Mouse (Mus musculus): Measurements from ENCODE around the gene Yif1b. TPM values are rescaled to one million over a fixed set of nuclear protein-coding genes. Genes with fewer than 3 reads are reported as not detected.

Gene Yif1b
- polyA plus RNA-seq (2014; fragmentation: Illumina TruSeq; extraction: RNeasy Lipid Tissue Mini Kit (QIAGEN cat#74804)): not detected

GRCm38 (mm10) chr7:29238019-29238967 lies at the start of gene Yif1b:
TSS of gene Yif1b (plus strand) at chr7:29238329.

GRCm38 (mm10) chr7:29213675-29214082 lies 24.4 kb upstream of the Yif1b start, which contains the start of gene Catsperg1:
TSS of gene Catsperg1 (minus strand) at chr7:29214035.

DNA sequence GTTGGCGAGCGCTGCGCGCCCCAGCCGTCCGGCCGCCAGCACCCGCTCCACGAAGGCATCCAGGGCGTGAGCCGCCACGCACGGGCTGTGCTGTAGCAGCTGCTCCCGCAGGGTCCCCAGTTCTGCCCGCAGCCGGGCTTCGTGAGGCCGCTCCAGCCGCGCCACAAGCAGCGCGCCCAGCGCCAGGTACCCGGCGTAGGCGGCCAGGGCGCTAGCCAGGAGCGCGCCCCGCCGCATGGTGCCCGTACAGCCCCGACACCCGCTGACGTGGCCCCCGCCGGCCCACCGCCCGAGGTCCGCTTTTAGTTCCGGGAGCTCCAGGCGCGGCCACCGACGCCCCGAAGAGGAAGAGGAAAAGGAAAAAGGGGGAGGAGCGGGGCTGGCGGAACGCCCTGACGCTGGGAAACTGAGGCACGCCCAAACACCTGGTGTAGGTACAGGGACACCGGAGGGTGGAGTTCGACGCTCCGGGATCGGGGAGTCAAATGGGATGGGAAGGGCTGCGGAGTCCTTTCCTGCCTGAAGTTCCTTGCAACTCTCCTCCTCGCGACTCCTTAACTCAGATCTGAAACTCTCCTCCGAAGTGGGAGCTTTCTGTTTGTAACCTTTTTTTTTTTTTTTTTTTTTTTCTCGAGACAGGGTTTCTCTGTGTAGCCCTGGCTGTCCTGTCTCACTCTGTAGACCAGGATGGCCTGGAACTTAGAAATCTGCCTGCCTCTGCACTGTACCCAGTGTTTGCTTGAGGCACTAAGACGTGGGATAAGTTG lies 5.7 kb upstream of the Yif1b start, which contains the start of gene Kcnk6:
Gene Kcnk6 (minus strand): TSS at position 269 of the 767 bp plus-strand sequence.

GRCm38 (mm10) chr7:29248261-29248841 lies 10.2 kb downstream of the Yif1b start, which contains the start of gene 2200002D01Rik:
TSS of gene 2200002D01Rik (minus strand) at chr7:29248466.

GRCm38 (mm10) chr7:29281201-29282073 lies 43.3 kb downstream of the Yif1b start, which contains the start of gene Spint2:
TSS of gene Spint2 (minus strand) at chr7:29281912.

GRCm38 (mm10) chr7:29288942-29289638 lies 51.0 kb downstream of the Yif1b start, which contains the start of gene Ppp1r14a:
TSS of gene Ppp1r14a (plus strand) at chr7:29289308.

Other genes with a start within 250 kb of the Yif1b start
- gene Ryr1, start 113.2 kb upstream of the Yif1b start, polyA plus RNA-seq (2014; fragmentation: Illumina TruSeq; extraction: RNeasy Lipid Tissue Mini Kit (QIAGEN cat#74804)): not detected
- gene Rasgrp4, start 103.5 kb upstream of the Yif1b start, polyA plus RNA-seq (2014; fragmentation: Illumina TruSeq; extraction: RNeasy Lipid Tissue Mini Kit (QIAGEN cat#74804)): 0.74 TPM
- gene Fam98c, start 82.1 kb upstream of the Yif1b start, polyA plus RNA-seq (2014; fragmentation: Illumina TruSeq; extraction: RNeasy Lipid Tissue Mini Kit (QIAGEN cat#74804)): 0.71 TPM
- not detected for gene Ggn, start 68.1 kb upstream of the Yif1b start, polyA plus RNA-seq (2014; fragmentation: Illumina TruSeq; extraction: RNeasy Lipid Tissue Mini Kit (QIAGEN cat#74804))
- 2.3 TPM for gene Spred3, start 67.9 kb upstream of the Yif1b start, polyA plus RNA-seq (2014; fragmentation: Illumina TruSeq; extraction: RNeasy Lipid Tissue Mini Kit (QIAGEN cat#74804))
- 58.9 TPM for gene Psmd8, start 57.6 kb upstream of the Yif1b start, polyA plus RNA-seq (2014; fragmentation: Illumina TruSeq; extraction: RNeasy Lipid Tissue Mini Kit (QIAGEN cat#74804))
- gene Catsperg1, start 24.3 kb upstream of the Yif1b start, polyA plus RNA-seq (2014; fragmentation: Illumina TruSeq; extraction: RNeasy Lipid Tissue Mini Kit (QIAGEN cat#74804)): 0.40 TPM
- gene Kcnk6, start 5.8 kb upstream of the Yif1b start, polyA plus RNA-seq (2014; fragmentation: Illumina TruSeq; extraction: RNeasy Lipid Tissue Mini Kit (QIAGEN cat#74804)): 2.7 TPM
- not detected for gene 2200002D01Rik, start 10.1 kb downstream of the Yif1b start, polyA plus RNA-seq (2014; fragmentation: Illumina TruSeq; extraction: RNeasy Lipid Tissue Mini Kit (QIAGEN cat#74804))
- gene Spint2, start 43.6 kb downstream of the Yif1b start, polyA plus RNA-seq (2014; fragmentation: Illumina TruSeq; extraction: RNeasy Lipid Tissue Mini Kit (QIAGEN cat#74804)): 10.6 TPM
- gene Ppp1r14a, start 51.0 kb downstream of the Yif1b start, polyA plus RNA-seq (2014; fragmentation: Illumina TruSeq; extraction: RNeasy Lipid Tissue Mini Kit (QIAGEN cat#74804)): not detected
- gene Dpf1, start 65.6 kb downstream of the Yif1b start, polyA plus RNA-seq (2014; fragmentation: Illumina TruSeq; extraction: RNeasy Lipid Tissue Mini Kit (QIAGEN cat#74804)): 0.29 TPM

All from ovary, adult 10 weeks (tissue).